ENCODE assay signal across 9 mouse cellular contexts in genomic region chr7:114636102-114636501, GRCm38 (mm10). TPM values are rescaled to one million over a fixed set of nuclear protein-coding genes. Genes with fewer than 3 reads are reported as not detected.
DNase-seq lines count a peak whose midpoint lies in the region; ATAC-seq and TF ChIP-seq lines count a peak whose summit lies in the region.
"Had no signal": no experiment of that assay in that cellular context is flagged by ENCODE, and none has a peak within 500 bp of the region (broad histone marks: within the 10 kb centered on the region; RNA-seq: fewer than 3 reads in every experiment).

Gene Calca, minus strand, starts transcription at chr7:114636357.

- DNase-seq in gastrocnemius, adult 2 months: no peak
- no peak for DNase-seq in gastrocnemius, adult 8-10 months (ENCODE audit: low spot score in 2 of 2)
- DNase-seq in 416B (ENCODE audit: low read depth): peak; percentile 22
- DNase-seq in cerebellum, postnatal 10 days: peak; percentile 55 to 67
- DNase-seq in layer of hippocampus, adult 11-12 months (ENCODE audit: low spot score): no peak

- H3K4me2 ChIP-seq in heart, embryonic 16.5 days (ENCODE audit: low read depth, low read length): peak within 1 kb of the TSS; percentile 70
- H3K4me2 ChIP-seq in limb, embryonic 15.5 days: peak within 1 kb of the TSS; percentile 75
- H3K4me2 ChIP-seq in neural tube, embryonic 12.5 days (replicated peaks): peak within 1 kb of the TSS; percentile 82

- peaks cover 25% of the 10 kb centered on the region for H3K27me3 ChIP-seq in heart, embryonic 16.5 days (ENCODE audit: control insufficient read depth, insufficient read depth, low read length)
- peaks cover 28% of the 10 kb centered on the region for H3K27me3 ChIP-seq in limb, embryonic 15.5 days
- H3K27me3 ChIP-seq in neural tube, embryonic 12.5 days (replicated peaks): peaks cover 9% of the 10 kb centered on the region; the same call in 1 of the 2 replicates

- peak within 1 kb of the TSS; percentile 68 for H3K4me3 ChIP-seq in gastrocnemius, adult 2 months
- H3K4me3 ChIP-seq in heart, embryonic 16.5 days (ENCODE audit: low read length): peak within 1 kb of the TSS; percentile 50
- H3K4me3 ChIP-seq in limb, embryonic 15.5 days: peak within 1 kb of the TSS; percentile 38
- peak within 1 kb of the TSS; percentile 37 for H3K4me3 ChIP-seq in neural tube, embryonic 12.5 days

- H3K36me3 ChIP-seq in heart, embryonic 16.5 days (ENCODE audit: control insufficient read depth, insufficient read depth): no peaks in the 10 kb centered on the region
- H3K36me3 ChIP-seq in limb, embryonic 15.5 days: no peaks in the 10 kb centered on the region
- H3K36me3 ChIP-seq in neural tube, embryonic 12.5 days: no peaks in the 10 kb centered on the region
- H3K36me3 ChIP-seq: G1E had no signal

- under 1% methylated on average over 12 of the region's 12 CpGs for WGBS in heart, embryonic 16.5 days
- under 1% methylated on average over 12 of the region's 12 CpGs for WGBS in limb, embryonic 15.5 days
- under 1% methylated on average over 12 of the region's 12 CpGs for WGBS in neural tube, embryonic 12.5 days

- no peak for ATAC-seq in heart, embryonic 16.5 days (replicated peaks; ENCODE audit: extremely low read depth, insufficient read depth, low FRiP score)
- no peak for ATAC-seq in limb, embryonic 15.5 days (ENCODE audit: insufficient number of reproducible peaks, low FRiP score, low TSS enrichment, low read depth)
- ATAC-seq in neural tube, embryonic 12.5 days (ENCODE audit: low FRiP score, low read depth): peak; percentile 75

- no peaks in the 10 kb centered on the region for H3K9me3 ChIP-seq in heart, embryonic 16.5 days (replicated peaks; ENCODE audit: control insufficient read depth, low read length)
- H3K9me3 ChIP-seq in limb, embryonic 15.5 days: no peaks in the 10 kb centered on the region
- no peaks in the 10 kb centered on the region for H3K9me3 ChIP-seq in neural tube, embryonic 12.5 days
- H3K9me3 ChIP-seq: G1E had no signal

- H3K9ac ChIP-seq in heart, embryonic 16.5 days (ENCODE audit: low read length): peak within 1 kb of the TSS; percentile 45
- peak within 1 kb of the TSS; percentile 23; the same call in 1 of the 2 replicates for H3K9ac ChIP-seq in limb, embryonic 15.5 days
- peak within 1 kb of the TSS; percentile 49 for H3K9ac ChIP-seq in neural tube, embryonic 12.5 days

- no peak within 1 kb of the TSS for H3K27ac ChIP-seq in gastrocnemius, adult 2 months
- H3K27ac ChIP-seq in heart, embryonic 16.5 days (ENCODE audit: low read length): no peak within 1 kb of the TSS
- H3K27ac ChIP-seq in limb, embryonic 15.5 days: no peak within 1 kb of the TSS
- H3K27ac ChIP-seq in neural tube, embryonic 12.5 days: no peak within 1 kb of the TSS

- TF ChIP-seq CTCF in gastrocnemius, adult 2 months (IDR thresholded peaks at IDR 0.05): no peak

- H3K4me1 ChIP-seq in heart, embryonic 16.5 days (ENCODE audit: control insufficient read depth, insufficient read depth, low read length): peaks cover 6% of the 10 kb centered on the region
- peaks cover 8% of the 10 kb centered on the region for H3K4me1 ChIP-seq in limb, embryonic 15.5 days
- peaks cover 9% of the 10 kb centered on the region; the same call in 1 of the 2 replicates for H3K4me1 ChIP-seq in neural tube, embryonic 12.5 days

- intact Hi-C loops in gastrocnemius, adult 2 months (cut with DNase I): no loop called here

RNA-seq across cellular contexts. Expression of gene Calca, which starts in this region (rescaled TPM):
- total RNA-seq in gastrocnemius, adult 2 months (2021): not detected
- not detected for total RNA-seq in gastrocnemius, adult 8-10 months (2022)
- polyA plus RNA-seq in heart, embryonic 16.5 days (2015; fragmentation: Nextera tagmentation; extraction: Ambion mirVana): 3.3 and 6.5 TPM in 2 replicates
- polyA plus RNA-seq in limb, embryonic 15.5 days (2015; fragmentation: Nextera tagmentation; extraction: Ambion mirVana): 9.2 and 10.1 TPM in 2 replicates
- 4.3 and 6.4 TPM in 2 replicates for polyA plus RNA-seq in neural tube, embryonic 12.5 days (2016; fragmentation: Nextera tagmentation; extraction: Ambion mirVana)
- polyA plus RNA-seq: G1E had no signal

Comparison
In these comparisons a context has a peak if more than half of its experiments do, and no peak if none do; other contexts are left out.
1. DNase-seq: peak in 416B (single experiment) and cerebellum, postnatal 10 days (2 of 2); none in gastrocnemius, adult 2 months (single experiment), gastrocnemius, adult 8-10 months (0 of 2) and layer of hippocampus, adult 11-12 months (single experiment).
2. Peak in every context shown above with its lines, with median percentiles within 50 percentile points of each other: H3K4me3 ChIP-seq, H3K4me2 ChIP-seq and H3K9ac ChIP-seq.